Mouse (Mus musculus): ENCODE measurements around the gene Medag. TPM values are rescaled to one million over a fixed set of nuclear protein-coding genes. Genes with fewer than 3 reads are reported as not detected.

The Medag gene
- total RNA-seq, 2 experiments from 2014 or later: 3.2 to 3.6 TPM

GRCm38 (mm10) chr5:149465305-149465704 is 53.8 kb downstream of the Medag start:
- DNase-seq (ENCODE audit: low spot score in 2 of 2): no peak

- no peak for DNase-seq (ENCODE audit: low spot score in 2 of 2)
Observed at GRCm38 (mm10) chr5:149474142-149474541, 62.6 kb downstream of the Medag start.

GRCm38 (mm10) chr5:149474701-149475468 is 63.3 kb downstream of the Medag start:
- DNase-seq (ENCODE audit: low spot score in 2 of 2): no peak

Other genes starting within 250 kb of the Medag start
- gene Uspl1, start 227.4 kb upstream of the Medag start, total RNA-seq (2021): 10 to 100 TPM; 37.9 to 38.3 TPM
- 100 to 1,000 TPM; 127 to 133 TPM for gene Hmgb1, start 227.3 kb upstream of the Medag start, total RNA-seq (2021)
- gene Alox5ap, start 147.0 kb upstream of the Medag start, total RNA-seq (2021): 10 to 100 TPM; 11.5 to 12.0 TPM
- not detected for gene Tex26, start 27.9 kb downstream of the Medag start, total RNA-seq (2021)
- gene Wdr95, start 116.9 kb downstream of the Medag start, total RNA-seq (2021): under 1 TPM; 0.12 to 0.13 TPM
- gene Hsph1, start 224.6 kb downstream of the Medag start, total RNA-seq (2021): 100 to 1,000 TPM; 380 to 402 TPM